Mouse (Mus musculus) C2C12 (cell line): ENCODE results near the gene Slc25a53. TPM values are rescaled to one million over a fixed set of nuclear protein-coding genes. Genes with fewer than 3 reads are reported as not detected.

Experiments
- H3K27me3 ChIP-seq: one replicate; pipeline ENCODE4 v1.6.1; 2011; ENCODE audit not compliant: control insufficient read depth, insufficient read depth, insufficient read length
- H3K36me3 ChIP-seq: one replicate; pipeline ENCODE4 v1.6.1; 2011; ENCODE audit not compliant: control insufficient read depth, insufficient read depth
- H3K4me3 ChIP-seq: one replicate; pipeline ENCODE4 v1.5.1; 2011; ENCODE audit warnings: mild to moderate bottlenecking, control low read depth; ENCODE audit not compliant: poor library complexity, insufficient read depth, severe bottlenecking
- H3K79me2 ChIP-seq: one replicate; pipeline ENCODE4 v1.6.1; 2011; ENCODE audit not compliant: control insufficient read depth, insufficient read depth
- H3K79me3 ChIP-seq: one replicate; pipeline ENCODE4 v1.6.1; 2011; ENCODE audit warnings: low read depth, control low read depth
- H3ac ChIP-seq: one replicate; pipeline ENCODE3; 2011; ENCODE audit warnings: low read depth; ENCODE audit not compliant: control insufficient read depth, insufficient read length
- CEBPB ChIP-seq: IDR thresholded peaks from one replicate; pipeline ENCODE4 v1.6.1; 2011; ENCODE audit warnings: low read depth, mild to moderate bottlenecking, control low read depth, moderate library complexity
- CTCF ChIP-seq: IDR thresholded peaks from one replicate; pipeline ENCODE4 v1.5.1; 2011; ENCODE audit not compliant: control insufficient read depth, insufficient read depth, insufficient read length
- FOSL1 ChIP-seq: IDR thresholded peaks from one replicate; pipeline ENCODE4 v1.8.0; 2011; ENCODE audit warnings: mild to moderate bottlenecking, low read length; ENCODE audit not compliant: poor library complexity, insufficient read depth, severe bottlenecking
- MAX ChIP-seq: IDR thresholded peaks from one replicate; pipeline ENCODE4 v1.6.1; 2011; ENCODE audit warnings: mild to moderate bottlenecking, control low read depth
- MYOD1 ChIP-seq: IDR thresholded peaks from one replicate; pipeline ENCODE4 v1.6.1; 2011; ENCODE audit warnings: low read depth; ENCODE audit not compliant: control insufficient read depth, insufficient read length
- MYOG ChIP-seq: IDR thresholded peaks from one replicate; pipeline ENCODE4 v1.6.1; 2011; ENCODE audit not compliant: control insufficient read depth, insufficient read length; ENCODE audit errors: extremely low read depth
- USF1 ChIP-seq: IDR thresholded peaks from one replicate; pipeline ENCODE4 v1.6.1; 2011; ENCODE audit warnings: low read depth, mild to moderate bottlenecking, control low read depth, moderate library complexity
- long read RNA-seq, 2 experiments: library from polyadenylated mRNA; unstranded; transcript quantifications; one replicate each; pipeline ENCODE4 v2.0.0; 2019 to 2020
- polyA plus RNA-seq: library from polyadenylated mRNA; unstranded; fragments of >200 nt; fragmentation: generic; extraction: Trizol; gene quantifications from one replicate; pipeline ENCODE4 v1.2.1, GENCODE M21; 2012; ENCODE audit warnings: missing spikeins

Slc25a53 gene
- polyA plus RNA-seq: 1.6 TPM
- long read RNA-seq, experiment 1, partial matches to known transcripts: 0 of 3 reads
- long read RNA-seq, experiment 1, other reads (novel, unspliced or antisense): 2 of 3 reads
- long read RNA-seq, experiment 2, partial matches to known transcripts: 0 of 10 reads
- long read RNA-seq, experiment 2, other reads (novel, unspliced or antisense): 8 of 10 reads

DNA sequence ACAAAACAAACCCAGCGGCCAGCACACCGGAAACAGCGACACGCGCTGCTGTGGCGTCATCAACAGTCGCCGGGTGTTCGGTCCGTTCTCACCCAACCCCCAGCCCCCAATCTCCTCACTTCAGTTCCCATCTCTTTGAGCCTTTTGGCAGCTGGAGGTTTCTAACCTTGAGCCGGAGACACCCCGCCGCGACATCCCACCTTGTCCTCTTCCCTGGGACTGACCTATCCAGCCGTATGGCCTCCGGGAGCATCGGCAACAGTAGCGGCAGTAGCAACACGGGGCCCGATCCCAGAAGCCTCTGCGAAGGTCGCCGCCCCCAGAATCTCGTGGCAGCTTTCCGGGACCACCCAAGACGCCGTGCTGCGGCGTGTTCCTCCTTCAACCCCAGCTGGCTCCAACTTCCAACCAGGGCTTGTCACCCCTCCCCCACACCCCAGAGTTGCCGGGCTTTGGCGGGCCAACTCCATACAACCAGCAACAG, at the start of gene Slc25a53:
Gene Slc25a53 (minus strand): TSS at position 303 of the 484 bp plus-strand sequence.
- peak within 1 kb of the TSS; percentile 91 for H3ac ChIP-seq
- H3K4me3 ChIP-seq: peak within 1 kb of the TSS; percentile 44
- H3K79me2 ChIP-seq: peaks cover 18% of the 10 kb centered on the region
- H3K79me3 ChIP-seq: peaks cover 11% of the 10 kb centered on the region
- H3K36me3 ChIP-seq: no peaks in the 10 kb centered on the region
- no peaks in the 10 kb centered on the region for H3K27me3 ChIP-seq
- TF ChIP-seq MAX (peak; percentile 7), CEBPB (no peak)

DNA sequence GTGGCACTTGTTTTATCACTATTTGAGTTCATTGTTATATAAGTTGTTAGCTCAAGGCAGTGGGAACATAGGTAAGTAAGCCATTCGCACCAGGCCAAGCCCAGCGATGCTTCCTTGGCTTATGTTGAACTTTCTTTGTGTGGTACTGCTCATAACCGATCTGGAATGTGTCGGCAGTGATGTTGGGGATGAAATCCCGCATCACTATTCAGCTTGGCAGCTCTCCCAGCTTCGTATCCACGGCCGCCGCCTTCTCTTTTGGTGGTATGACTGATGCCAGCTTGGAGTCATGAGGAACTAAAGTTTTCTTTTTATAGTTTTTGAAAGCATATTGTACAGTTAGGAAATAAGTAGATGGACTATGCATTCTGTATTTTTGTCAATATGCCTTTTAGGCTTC, 25.1 kb upstream of the Slc25a53 start:
- H3ac ChIP-seq: no peak overlapping the region
- no peaks in the 10 kb centered on the region for H3K79me2 ChIP-seq
- no peak overlapping the region for H3K4me3 ChIP-seq
- H3K79me3 ChIP-seq: no peaks in the 10 kb centered on the region
- no peaks in the 10 kb centered on the region for H3K27me3 ChIP-seq
- H3K36me3 ChIP-seq: no peaks in the 10 kb centered on the region
- TF ChIP-seq FOSL1: no peak
- no peak for TF ChIP-seq MAX
- TF ChIP-seq MYOD1: no peak
- no peak for TF ChIP-seq MYOG
- no peak for TF ChIP-seq CTCF
- TF ChIP-seq CEBPB: no peak
- no peak for TF ChIP-seq USF1

DNA sequence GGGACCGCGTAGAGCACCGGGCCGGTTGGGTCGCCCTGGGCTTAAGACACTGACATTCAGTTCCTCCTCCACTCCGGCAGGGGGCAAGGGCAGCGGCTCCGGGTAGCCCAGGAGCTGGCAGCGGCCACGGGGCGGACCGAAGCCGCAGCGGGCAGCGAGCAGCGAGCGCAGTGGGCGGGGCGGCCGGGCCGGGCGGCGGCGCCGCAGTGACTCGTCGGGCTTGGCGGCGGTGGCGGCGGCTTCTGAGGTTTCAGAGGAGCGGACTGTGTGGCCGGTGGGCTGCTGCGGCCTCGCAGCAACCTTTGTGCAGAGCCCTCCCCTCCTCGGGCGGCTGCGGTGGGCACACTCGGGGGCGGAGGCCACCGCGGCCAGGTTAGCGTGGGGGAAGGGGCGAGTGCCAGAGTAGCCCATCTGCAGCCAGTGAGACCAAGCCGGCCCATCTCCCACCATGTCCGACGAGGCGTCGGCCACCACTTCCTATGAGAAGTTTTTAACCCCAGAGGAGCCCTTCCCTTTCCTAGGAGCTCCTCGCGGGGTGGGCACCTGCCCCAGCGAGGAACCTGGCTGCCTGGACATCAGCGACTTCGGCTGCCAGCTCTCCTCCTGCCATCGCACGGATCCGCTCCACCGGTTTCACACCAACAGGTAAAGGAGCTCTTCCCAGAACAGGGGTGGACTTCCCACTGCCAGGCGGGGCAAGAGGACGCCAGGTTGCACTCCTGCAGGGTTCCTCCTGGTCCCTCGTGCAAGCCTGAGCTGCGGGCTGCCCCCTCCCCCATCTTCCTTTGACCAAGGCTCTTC, 11.5 kb upstream of the Slc25a53 start, which contains the start of gene Fam199x:
Gene Fam199x (plus strand): TSS at position 170 of the 801 bp plus-strand sequence.
- Histone ChIP-seq H3K79me2 (peaks cover 25% of the 10 kb centered on the region), H3K36me3 (no peaks in the 10 kb centered on the region), H3K4me3 (peak within 1 kb of the TSS; percentile 48), H3ac (peak within 1 kb of the TSS; percentile 77), H3K27me3 (no peaks in the 10 kb centered on the region), H3K79me3 (peaks cover 12% of the 10 kb centered on the region)
- TF ChIP-seq MYOG (no peak), USF1 (no peak), MYOD1 (no peak), CTCF (peak; percentile 23), MAX (no peak)

DNA sequence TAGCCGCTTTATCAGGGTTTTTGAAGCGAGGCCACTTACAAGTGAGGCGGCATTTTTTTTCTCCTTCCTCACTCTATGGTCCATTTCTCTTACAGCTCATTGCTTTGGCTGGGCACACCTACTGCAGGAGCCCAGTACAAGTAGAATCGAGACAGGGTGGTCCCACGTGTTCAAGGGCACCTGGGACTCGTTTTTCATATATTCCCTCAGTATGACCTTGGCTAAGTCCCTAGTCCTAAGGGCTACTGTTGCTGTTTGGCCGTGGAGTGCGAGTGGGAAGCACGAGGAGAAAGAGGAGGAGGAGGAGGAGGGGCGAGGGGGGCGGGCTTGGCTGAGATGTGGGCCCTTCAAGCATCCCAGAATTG, 10.9 kb upstream of the Slc25a53 start:
- no peaks in the 10 kb centered on the region for H3K36me3 ChIP-seq
- no peaks in the 10 kb centered on the region for H3K27me3 ChIP-seq
- peaks cover 25% of the 10 kb centered on the region for H3K79me2 ChIP-seq
- peaks cover 10% of the 10 kb centered on the region for H3K79me3 ChIP-seq
- H3ac ChIP-seq: peak overlapping the region; percentile 24
- TF ChIP-seq CTCF (no peak), CEBPB (no peak), USF1 (no peak), MYOG (no peak), FOSL1 (no peak), MAX (no peak), MYOD1 (no peak)
- H3K4me3 ChIP-seq: peak overlapping the region; percentile 48

DNA sequence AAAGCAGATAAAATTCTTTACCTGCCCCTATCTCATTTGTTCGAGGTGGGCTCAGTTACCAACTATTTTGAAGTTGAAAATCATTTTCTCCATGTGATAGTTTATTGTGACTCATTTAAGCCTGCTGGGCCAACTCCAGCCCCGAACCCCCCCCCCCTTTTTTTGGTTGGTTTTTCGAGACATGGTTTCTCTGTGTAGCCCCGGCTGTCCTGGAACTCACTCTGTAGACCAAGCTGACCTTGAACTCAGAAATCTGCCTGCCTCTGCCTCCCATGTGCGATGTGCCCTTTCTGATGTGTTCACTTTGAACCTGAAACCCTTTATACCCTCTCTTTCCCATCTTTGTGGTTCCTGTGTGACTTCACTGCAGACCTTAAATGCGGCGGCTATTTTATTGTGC, 400 bp upstream of the Slc25a53 start:
- TF ChIP-seq MYOG (no peak), CEBPB (no peak), USF1 (no peak), FOSL1 (no peak), MYOD1 (no peak)
- peaks cover 18% of the 10 kb centered on the region for H3K79me2 ChIP-seq
- H3K79me3 ChIP-seq: peaks cover 11% of the 10 kb centered on the region
- no peaks in the 10 kb centered on the region for H3K27me3 ChIP-seq
- H3K4me3 ChIP-seq: peak overlapping the region; percentile 44
- H3ac ChIP-seq: peak overlapping the region; percentile 91
- no peaks in the 10 kb centered on the region for H3K36me3 ChIP-seq

DNA sequence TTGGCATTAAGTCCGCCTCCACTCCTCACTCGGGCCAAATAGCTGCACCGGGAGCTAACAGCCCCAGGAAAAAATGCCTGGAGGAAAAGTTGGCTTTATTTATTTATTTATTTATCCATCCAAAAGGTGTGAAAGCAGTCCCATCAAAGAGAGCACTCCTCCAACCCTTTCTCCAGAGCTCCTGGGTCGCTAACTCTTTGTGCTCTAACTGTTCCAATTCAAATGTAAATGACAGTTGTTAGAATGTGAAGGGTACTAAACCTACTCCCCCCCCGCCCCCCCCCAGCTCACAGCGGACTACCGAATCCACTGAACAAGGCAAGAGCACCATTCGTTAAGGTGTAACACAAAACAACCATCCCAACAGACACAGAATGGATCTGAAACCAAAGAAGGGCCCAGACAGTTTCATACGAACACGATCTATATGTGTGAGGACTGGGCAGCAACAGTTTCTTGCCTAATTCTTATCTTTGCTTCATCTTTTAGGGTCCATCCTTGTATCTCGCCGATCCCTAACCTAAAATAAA, 567 bp downstream of the Slc25a53 start:
- no peak overlapping the region for H3ac ChIP-seq
- no peaks in the 10 kb centered on the region for H3K36me3 ChIP-seq
- H3K79me2 ChIP-seq: peaks cover 18% of the 10 kb centered on the region
- H3K4me3 ChIP-seq: peak overlapping the region; percentile 44
- peaks cover 11% of the 10 kb centered on the region for H3K79me3 ChIP-seq
- H3K27me3 ChIP-seq: no peaks in the 10 kb centered on the region
- no peak for TF ChIP-seq MYOD1
- TF ChIP-seq MYOG: no peak
- no peak for TF ChIP-seq MAX
- no peak for TF ChIP-seq CTCF
- no peak for TF ChIP-seq CEBPB
- TF ChIP-seq FOSL1: no peak
- no peak for TF ChIP-seq USF1
